Mouse (Mus musculus) E14TG2a.4 (cell line): ENCODE measurements around the gene Kbtbd2.

Source experiments
- CTCF ChIP-seq: conservative IDR thresholded peaks from 2 replicates; pipeline ENCODE4 v1.5.1; 2014; ENCODE audit warnings: low read length
- POU5F1 ChIP-seq: IDR thresholded peaks from 2 replicates; pipeline ENCODE4 v1.6.1; 2014; ENCODE audit warnings: low read length, borderline replicate concordance

GRCm38 (mm10) chr6:56796668-56797141 lies 908 bp downstream of the Kbtbd2 start:
- TF ChIP-seq CTCF (no peak), POU5F1 (no peak)
